Mouse (Mus musculus) gastrocnemius, postnatal 36 days (tissue): ENCODE measurements around the gene Prkce. TPM values are rescaled to one million over a fixed set of nuclear protein-coding genes. Genes with fewer than 3 reads are reported as not detected.

Experiments
- DNase-seq, 2 experiments: peaks; one replicate each; pipeline ENCODE4 v3.0.0; 2022
- intact Hi-C: fragments of 180-260 bp; cut with DNase I; formaldehyde crosslinking; loops from one replicate; pipeline ENCODE4 v1.15.1; 2025
- total RNA-seq, 2 experiments: library from RNA; stranded (reverse); gene quantifications; 2 replicates each; pipeline ENCODE4 v1.2.3; 2021

Prkce gene
- total RNA-seq, 2 experiments from 2014 or later, result 7.9 to 8.2 TPM

GRCm38 (mm10) chr17:86170164-86170958, 2.8 kb downstream of the Prkce start:
- intact Hi-C loops, result no loop called here
- no peak for DNase-seq

GRCm38 (mm10) chr17:86175516-86175915, 7.9 kb downstream of the Prkce start:
- intact Hi-C loops, result no loop called here

GRCm38 (mm10) chr17:86176722-86177121, 9.1 kb downstream of the Prkce start:
- DNase-seq, result no peak
- intact Hi-C loops, result no loop called here

More at GRCm38 (mm10) chr17:86175516-86175915, 7.9 kb downstream of the Prkce start:
- no peak for DNase-seq

GRCm38 (mm10) chr17:86183788-86184187, 16.2 kb downstream of the Prkce start:
- intact Hi-C loops, result no loop called here
- DNase-seq, result no peak

GRCm38 (mm10) chr17:86184552-86185209, 17.1 kb downstream of the Prkce start:
- intact Hi-C loops, result no loop called here
- DNase-seq, result no peak

GRCm38 (mm10) chr17:86185584-86185983, 18.0 kb downstream of the Prkce start:
- no peak for DNase-seq
- intact Hi-C loops, result no loop called here

GRCm38 (mm10) chr17:86187777-86188176, 20.2 kb downstream of the Prkce start:
- intact Hi-C loops, result no loop called here
- no peak for DNase-seq

- intact Hi-C loops, result no loop called here
Measured at GRCm38 (mm10) chr17:86193979-86194378, 26.4 kb downstream of the Prkce start.

GRCm38 (mm10) chr17:86194921-86195320, 27.3 kb downstream of the Prkce start:
- DNase-seq, result no peak
- intact Hi-C loops, result no loop called here

More at GRCm38 (mm10) chr17:86193979-86194378, 26.4 kb downstream of the Prkce start:
- no peak for DNase-seq

- intact Hi-C loops, result no loop called here
Measured at GRCm38 (mm10) chr17:86198496-86199465, 31.2 kb downstream of the Prkce start.

GRCm38 (mm10) chr17:86201981-86202380, 34.4 kb downstream of the Prkce start:
- intact Hi-C loops, result no loop called here

More at GRCm38 (mm10) chr17:86198496-86199465, 31.2 kb downstream of the Prkce start:
- DNase-seq, result no peak

GRCm38 (mm10) chr17:86202972-86203371, 35.4 kb downstream of the Prkce start:
- intact Hi-C loops, result no loop called here
- no peak for DNase-seq

More at GRCm38 (mm10) chr17:86201981-86202380, 34.4 kb downstream of the Prkce start:
- no peak for DNase-seq

GRCm38 (mm10) chr17:86203531-86204450, 36.2 kb downstream of the Prkce start:
- no peak for DNase-seq
- intact Hi-C loops, result no loop called here

GRCm38 (mm10) chr17:86206289-86206688, 38.7 kb downstream of the Prkce start:
- DNase-seq, result no peak
- intact Hi-C loops, result no loop called here

GRCm38 (mm10) chr17:86208057-86208820, 40.7 kb downstream of the Prkce start:
- no peak for DNase-seq
- intact Hi-C loops, result no loop called here

GRCm38 (mm10) chr17:86208821-86209186, 41.2 kb downstream of the Prkce start:
- intact Hi-C loops, result no loop called here
- no peak for DNase-seq

GRCm38 (mm10) chr17:86209680-86210251, 42.2 kb downstream of the Prkce start:
- DNase-seq, result no peak
- intact Hi-C loops, result no loop called here

- no peak for DNase-seq
- intact Hi-C loops, result no loop called here
Measured at GRCm38 (mm10) chr17:86212204-86212603, 44.6 kb downstream of the Prkce start.
